Mouse (Mus musculus) neutrophil, adult 5-6 weeks (primary cell): ENCODE results near the gene Chchd5. TPM values are rescaled to one million over a fixed set of nuclear protein-coding genes. Genes with fewer than 3 reads are reported as not detected.
A peak's percentile ranks its signal among the peaks of the same experiment; 100 is the strongest.

ENCODE experiments used
- ATAC-seq: fragments of 151-379, 151-347 bp; 2 replicates; pipeline ENCODE4 v1.8.0; 2017; ENCODE audit warnings: mild to moderate bottlenecking, moderate TSS enrichment; ENCODE audit not compliant: insufficient number of reproducible peaks, poor library complexity, low FRiP score, severe bottlenecking; ENCODE audit errors: extremely low read depth
- total RNA-seq: library from RNA; stranded (forward); fragments of 200-1000 nt; gene quantifications from 2 replicates; pipeline ENCODE4 v1.2.3, GENCODE M21; 2017

The Chchd5 gene
- total RNA-seq, 1 experiment from 2014 or later, result 15.2 TPM

GRCm38 (mm10) chr2:129148836-129149235 is 19.3 kb downstream of the Chchd5 start:
- ATAC-seq, result no peak

DNA sequence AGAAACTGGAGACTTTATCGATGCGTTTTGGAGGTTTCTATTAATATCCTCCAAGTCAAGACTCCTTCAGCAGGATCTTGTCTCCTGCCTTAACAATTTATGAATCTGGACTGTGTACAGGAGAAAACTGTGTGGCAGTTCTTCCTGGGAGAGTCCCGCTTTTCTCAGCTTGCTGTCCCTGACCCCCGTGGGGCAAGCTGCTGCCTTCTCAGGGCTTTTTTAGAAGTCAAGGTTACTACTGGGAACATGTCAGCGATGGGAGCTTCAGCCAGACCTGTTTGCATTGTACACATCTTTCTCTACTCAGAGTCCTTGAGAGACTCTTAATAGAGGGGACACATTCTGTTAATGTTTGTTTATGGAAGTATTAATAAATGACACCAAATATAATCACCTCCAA is 20.9 kb downstream of the Chchd5 start:
- ATAC-seq, result no peak

DNA sequence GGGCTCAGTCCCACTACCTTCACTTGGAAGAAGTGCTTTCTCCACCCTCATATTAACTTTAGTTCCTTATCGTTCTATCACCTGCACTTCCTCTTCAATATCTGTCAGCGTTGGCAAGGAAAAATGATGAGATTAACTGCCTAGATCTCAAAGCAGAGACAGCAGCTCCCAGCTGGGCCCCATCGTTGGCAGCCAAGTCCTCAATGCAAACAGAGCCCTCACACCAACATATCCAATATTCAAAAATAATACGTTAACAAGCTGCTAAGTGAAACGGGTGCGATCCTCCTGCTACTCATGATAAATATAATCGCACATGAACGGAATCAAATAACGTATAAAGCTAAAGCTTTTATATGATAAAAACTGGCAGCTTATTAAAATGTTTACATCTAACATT is 21.6 kb downstream of the Chchd5 start:
- no peak for ATAC-seq

GRCm38 (mm10) chr2:129152751-129153150 is 23.3 kb downstream of the Chchd5 start:
- ATAC-seq, result no peak

- no peak for ATAC-seq
These were observed 35.3 kb downstream of the Chchd5 start for GRCm38 (mm10) chr2:129164815-129165214.

DNA sequence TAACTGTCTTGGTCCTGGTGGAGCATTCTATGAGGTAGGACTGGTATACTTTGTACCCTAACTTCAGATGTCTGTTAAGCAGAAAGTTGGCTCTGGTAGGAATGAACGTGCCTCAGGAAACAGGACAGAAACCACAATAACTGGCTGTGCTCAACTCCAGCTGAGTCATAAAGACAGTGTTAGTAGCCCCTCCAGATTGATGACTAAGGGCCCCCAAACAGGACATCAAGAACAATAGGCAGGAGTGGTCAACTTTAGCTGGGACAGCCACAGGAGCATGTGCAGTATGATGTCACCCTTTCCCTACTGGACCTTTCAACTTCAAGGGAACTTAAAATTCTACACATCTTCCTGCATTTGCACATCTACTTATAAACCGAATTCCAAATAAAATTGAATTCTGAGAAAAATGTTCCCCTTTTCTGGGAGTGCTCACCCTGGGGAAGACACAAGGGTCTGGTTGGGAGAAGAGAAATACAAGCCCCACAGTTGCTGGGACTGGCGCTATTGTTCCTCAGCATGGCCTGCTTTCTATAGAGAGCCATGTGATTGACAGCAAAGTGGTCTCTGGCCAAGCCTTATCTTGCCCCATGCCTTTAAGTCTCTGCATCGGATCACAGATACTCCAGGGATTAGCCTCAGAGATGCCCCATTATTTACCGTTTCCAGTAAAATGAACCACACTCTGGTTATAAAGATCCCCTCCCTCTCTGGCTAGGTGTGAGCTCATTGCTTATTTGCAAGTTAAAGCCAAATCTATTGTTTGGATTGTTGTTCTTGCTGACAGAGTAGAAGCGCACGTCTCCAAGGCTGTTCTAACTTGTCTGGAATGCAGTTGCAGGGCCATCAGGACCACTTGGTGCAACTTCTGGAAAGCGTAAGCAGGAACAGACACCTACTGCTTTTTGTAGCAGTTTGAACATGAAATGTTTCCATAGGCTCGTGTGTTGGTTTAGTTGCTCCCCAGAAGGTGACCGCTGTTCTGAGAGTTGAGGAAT is 37.3 kb downstream of the Chchd5 start:
- ATAC-seq, result no peak

DNA sequence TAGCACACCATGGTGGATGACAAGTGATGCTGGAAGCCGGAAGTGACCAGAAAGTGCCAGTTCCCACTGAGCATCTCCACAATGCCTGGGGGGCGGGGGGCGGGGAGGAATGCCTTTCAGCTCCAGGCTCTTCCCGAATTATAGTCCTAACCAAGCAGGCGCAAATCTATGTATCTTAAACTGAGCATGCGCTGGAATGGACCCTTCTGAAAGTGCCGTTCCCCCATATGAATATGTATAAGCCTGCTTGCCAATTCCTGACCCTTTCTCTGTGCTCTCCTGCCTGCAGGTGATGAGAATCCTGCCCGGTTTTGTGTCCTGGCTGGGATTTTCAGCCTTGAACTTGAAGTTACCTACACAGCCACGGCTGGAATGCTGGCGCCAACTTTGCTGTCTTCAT is 43.9 kb downstream of the Chchd5 start:
- ATAC-seq, result no peak

DNA sequence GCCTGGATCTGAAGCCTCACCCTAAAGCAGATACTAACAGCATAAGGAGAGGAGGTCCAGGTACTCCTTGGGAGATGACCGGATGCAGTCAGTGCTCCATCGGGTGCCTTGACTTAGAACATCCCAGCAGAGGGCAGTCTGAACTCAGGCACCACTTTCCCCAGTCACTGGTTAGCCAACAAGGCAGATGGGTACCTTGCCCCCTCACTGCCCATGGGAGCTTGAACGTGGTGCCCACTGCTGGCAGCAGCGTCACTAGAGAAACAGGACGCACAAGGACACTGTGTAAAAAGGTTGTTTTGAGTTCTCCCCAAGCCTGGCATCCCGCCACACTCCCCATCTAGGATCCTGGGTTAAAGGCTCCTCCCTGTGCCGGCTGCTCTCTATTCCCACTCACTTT is 45.0 kb downstream of the Chchd5 start:
- peak; percentile 74 for ATAC-seq

DNA sequence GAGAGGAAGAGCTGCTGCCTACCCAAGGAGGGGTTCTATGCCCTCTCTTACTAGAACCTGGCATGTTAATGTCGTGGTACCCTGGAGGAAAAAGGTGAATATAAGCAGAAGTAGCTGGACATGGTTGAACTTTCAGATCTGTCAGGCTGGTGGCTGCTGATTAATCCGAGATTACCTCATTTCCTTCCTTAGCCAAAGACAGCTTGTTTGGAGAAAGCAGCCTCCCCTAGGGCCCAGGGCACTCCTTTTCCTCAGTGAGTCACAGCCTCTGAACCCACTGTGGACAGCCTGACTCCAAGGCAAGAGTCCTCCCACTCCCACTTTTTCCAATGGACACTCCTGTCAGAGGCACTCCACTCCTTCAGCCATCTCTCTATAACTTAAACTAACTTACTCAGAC is 46.1 kb downstream of the Chchd5 start:
- peak; percentile 14; the same call in 1 of the 2 replicates for ATAC-seq

DNA sequence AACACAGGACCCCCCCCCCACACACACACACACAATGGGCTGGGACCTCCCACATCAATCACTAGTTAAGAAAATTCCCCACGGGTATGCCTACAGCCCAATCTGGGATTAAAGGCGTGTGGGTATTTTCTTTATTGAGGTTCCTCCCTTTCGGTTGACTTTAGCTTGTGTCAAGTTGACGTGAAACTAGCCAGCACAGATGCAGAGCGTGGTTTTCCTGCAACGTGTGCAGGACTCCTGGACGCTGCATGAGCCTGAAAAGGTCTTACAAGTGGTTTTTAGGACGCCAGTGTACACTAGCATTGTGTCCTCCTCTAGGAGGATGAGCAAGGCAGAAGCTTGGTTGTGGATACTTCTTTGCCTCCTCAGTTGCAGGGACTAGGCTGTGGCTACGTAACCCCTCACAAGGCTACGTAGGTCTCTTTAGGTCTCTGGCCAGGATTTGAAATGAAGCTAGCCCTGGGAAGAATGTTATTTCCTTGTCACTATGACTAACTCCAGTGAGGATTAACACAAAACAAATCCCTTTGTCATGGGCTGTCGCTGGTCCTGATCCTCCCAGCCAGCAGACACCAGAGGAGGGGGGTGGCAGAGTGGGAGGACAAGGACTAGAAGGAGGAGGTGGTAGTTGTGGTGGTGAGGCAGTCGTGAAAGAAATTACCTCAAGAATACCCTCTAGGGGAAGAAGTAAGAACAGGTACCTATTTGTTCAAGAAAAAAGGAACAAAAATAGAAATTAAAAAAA is 47.3 kb downstream of the Chchd5 start:
- ATAC-seq, result no peak

GRCm38 (mm10) chr2:129177661-129178060 is 48.2 kb downstream of the Chchd5 start:
- ATAC-seq, result no peak

- no peak for ATAC-seq
These were observed 48.8 kb downstream of the Chchd5 start for GRCm38 (mm10) chr2:129178182-129178908.

DNA sequence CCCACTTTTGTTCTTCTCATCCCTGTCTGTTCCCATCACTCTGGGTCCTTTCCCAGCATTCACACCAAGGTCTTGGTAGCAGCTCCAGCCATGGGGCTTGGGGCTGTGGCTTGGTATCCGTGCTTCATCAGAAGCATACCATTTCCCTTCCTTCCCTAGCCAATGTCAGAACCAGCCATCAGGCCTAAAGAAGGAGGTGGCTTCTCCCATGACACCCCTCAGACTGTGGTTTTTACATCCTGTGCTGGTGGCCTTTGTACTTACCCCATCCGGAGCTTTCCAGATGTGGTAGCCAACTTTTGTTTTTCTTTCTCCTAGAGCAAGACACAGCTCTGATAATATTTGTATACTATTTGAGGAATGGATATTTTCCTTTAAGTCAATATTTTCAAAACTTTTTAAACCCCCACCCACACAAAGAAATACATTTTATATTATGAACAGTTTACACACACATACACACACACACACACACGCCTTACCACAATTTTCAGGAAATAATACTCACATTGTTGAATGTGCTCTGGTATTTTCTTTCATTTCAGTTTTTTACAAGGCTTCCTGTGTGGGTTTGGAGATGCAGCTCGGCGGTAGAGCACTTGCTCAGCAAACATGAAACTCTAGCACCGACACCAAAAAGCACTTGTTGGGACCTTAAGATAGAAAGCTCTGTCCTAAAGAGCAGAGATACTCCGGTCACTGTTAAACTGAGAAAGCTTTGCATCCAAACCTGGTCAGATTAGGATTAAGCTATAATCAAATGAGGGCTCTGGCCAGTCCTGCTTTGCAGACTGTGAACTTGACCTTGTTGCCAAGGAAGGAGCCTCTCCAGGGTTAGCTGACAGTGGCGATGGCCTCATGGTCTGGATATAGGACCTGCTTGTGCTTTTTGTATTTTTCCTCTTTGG is 50.7 kb downstream of the Chchd5 start:
- ATAC-seq, result peak; percentile 20; the same call in 1 of the 2 replicates

- ATAC-seq, result no peak
These were observed 52.0 kb downstream of the Chchd5 start for GRCm38 (mm10) chr2:129181509-129181908.

DNA sequence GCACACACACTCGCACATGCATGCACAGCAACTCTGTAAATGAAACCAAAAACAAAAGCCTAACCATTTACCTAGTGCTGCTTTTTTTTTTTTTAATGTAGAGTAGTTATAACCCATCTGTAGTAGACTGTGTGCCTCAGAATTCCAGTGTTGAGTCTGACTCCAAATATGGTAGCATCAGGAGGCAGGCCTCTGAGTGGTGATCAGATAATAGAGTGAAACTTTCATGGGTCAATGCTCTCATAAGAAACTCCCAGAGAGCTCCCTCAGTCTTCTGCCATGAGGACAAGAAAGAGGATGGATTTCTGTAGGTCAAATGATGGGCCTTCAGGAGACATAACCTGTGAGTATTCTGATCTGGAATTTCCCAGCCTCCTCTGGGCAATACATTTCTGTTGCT is 52.9 kb downstream of the Chchd5 start:
- ATAC-seq, result no peak

DNA sequence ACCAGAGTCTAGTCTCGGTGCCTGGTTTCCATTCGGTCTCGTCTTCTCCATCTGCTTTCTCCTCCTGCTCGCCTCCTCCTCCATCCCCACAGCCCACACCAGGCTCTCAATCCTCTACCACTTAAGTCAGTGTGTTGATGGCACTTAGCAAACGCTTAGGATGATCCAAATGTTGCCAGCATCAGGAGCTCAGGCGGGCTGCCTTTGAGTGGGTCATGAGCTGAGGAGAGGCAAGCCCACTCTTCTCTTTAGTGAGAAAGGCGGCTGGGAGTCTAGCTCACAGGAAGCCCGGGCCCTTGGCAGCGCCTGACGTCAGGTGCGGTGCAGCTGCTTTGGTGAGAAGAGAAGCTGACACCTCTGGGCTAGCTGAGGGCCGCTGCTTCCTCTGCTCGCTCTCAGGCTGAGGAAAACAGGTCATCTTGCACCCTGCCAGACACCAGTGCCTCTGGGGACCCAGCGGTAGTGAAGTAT is 54.1 kb downstream of the Chchd5 start:
- peak; percentile 77 for ATAC-seq
